Mouse (Mus musculus): ENCODE data around the gene Lin54. TPM values are rescaled to one million over a fixed set of nuclear protein-coding genes. Genes with fewer than 3 reads are reported as not detected.

Gene Lin54
- polyA plus RNA-seq (2014; fragmentation: Nextera tagmentation; extraction: Ambion mirVana), result 8.4 and 11.5 TPM in 2 replicates

DNA sequence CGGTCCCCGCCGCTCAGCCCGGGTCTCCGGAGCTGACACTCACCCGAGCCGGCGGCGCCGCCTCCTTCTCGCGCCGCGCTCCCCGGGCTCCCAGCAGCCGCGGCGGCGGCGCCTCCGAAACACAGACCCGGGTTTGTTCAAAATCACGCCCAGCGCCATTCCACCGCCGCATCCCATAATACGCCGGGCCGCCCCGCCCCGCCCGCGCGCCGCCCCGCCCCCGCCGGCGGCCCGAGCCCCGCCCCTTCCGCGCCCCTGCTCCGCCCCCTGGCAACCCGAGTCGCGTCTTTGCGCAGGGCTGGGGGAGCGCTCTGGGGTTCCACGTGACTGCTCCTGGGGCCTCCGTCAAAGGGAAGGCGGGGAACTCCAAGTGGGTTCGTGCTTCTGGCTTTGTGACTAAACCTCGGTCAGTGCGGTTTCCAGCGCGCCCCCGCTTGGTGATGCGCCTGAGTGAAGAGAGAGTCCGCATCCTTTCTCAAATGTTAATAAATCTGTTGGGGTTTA is at the start of gene Lin54:
TSS of gene Lin54 (minus strand) at position 182 of the 504 bp plus-strand sequence.
- no peaks in the 10 kb centered on the region for H3K27me3 ChIP-seq (ENCODE audit: control insufficient read depth, insufficient read depth, low read length)
- peak within 1 kb of the TSS; percentile 56 for H3K9ac ChIP-seq (replicated peaks; ENCODE audit: low read length)
- WGBS, result 1% methylated on average over 56 of the region's 60 CpGs
- peak within 1 kb of the TSS; percentile 80 for H3K4me3 ChIP-seq (replicated peaks; ENCODE audit: low read depth, low read length)
- ATAC-seq (ENCODE audit: low FRiP score, low TSS enrichment) (peak; percentile 94), DNase-seq (peak; percentile 95)
- peak within 1 kb of the TSS; percentile 92 for H3K4me2 ChIP-seq (ENCODE audit: low read length)
- peaks cover 17% of the 10 kb centered on the region for H3K4me1 ChIP-seq (ENCODE audit: control insufficient read depth, insufficient read depth, low read length)
- peak within 1 kb of the TSS; percentile 72 for H3K27ac ChIP-seq (replicated peaks; ENCODE audit: low read depth, low read length)
- H3K9me3 ChIP-seq (ENCODE audit: control insufficient read depth, low read length), result no peaks in the 10 kb centered on the region
- no peaks in the 10 kb centered on the region for H3K36me3 ChIP-seq (ENCODE audit: control insufficient read depth, insufficient read depth, low read length)

DNA sequence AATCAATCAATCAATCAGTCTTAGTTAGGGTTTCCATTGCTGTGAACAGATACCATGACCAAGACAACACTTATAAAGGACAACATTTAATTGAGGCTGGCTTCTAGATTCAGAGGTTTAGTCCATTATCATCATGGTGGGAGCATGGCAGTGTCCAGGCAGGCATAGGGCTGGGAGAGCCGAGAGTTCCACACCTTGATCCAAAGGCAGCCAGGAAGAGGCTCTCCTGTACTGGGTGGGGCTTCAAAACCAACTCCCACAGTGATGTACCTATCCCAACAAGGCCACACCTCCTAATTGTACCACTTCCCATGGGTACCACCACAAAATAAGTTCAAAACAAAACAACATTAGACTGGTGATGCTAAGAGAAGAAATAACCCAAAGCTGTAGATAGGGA is 49.7 kb upstream of the Lin54 start:
- DNase-seq (no peak), ATAC-seq (ENCODE audit: low FRiP score, low TSS enrichment) (no peak)
- no peak overlapping the region for H3K4me2 ChIP-seq (ENCODE audit: low read length)
- no peak overlapping the region for H3K9ac ChIP-seq (replicated peaks; ENCODE audit: low read length)
- H3K27ac ChIP-seq (replicated peaks; ENCODE audit: low read depth, low read length), result no peak overlapping the region
- no peaks in the 10 kb centered on the region for H3K27me3 ChIP-seq (ENCODE audit: control insufficient read depth, insufficient read depth, low read length)
- H3K4me1 ChIP-seq (ENCODE audit: control insufficient read depth, insufficient read depth, low read length), result no peaks in the 10 kb centered on the region
- 100% methylated on average over 1 of the region's 1 CpGs for WGBS
- H3K9me3 ChIP-seq (ENCODE audit: control insufficient read depth, low read length), result no peaks in the 10 kb centered on the region
- no peak overlapping the region for H3K4me3 ChIP-seq (replicated peaks; ENCODE audit: low read depth, low read length)
- peaks cover 42% of the 10 kb centered on the region for H3K36me3 ChIP-seq (ENCODE audit: control insufficient read depth, insufficient read depth, low read length)

DNA sequence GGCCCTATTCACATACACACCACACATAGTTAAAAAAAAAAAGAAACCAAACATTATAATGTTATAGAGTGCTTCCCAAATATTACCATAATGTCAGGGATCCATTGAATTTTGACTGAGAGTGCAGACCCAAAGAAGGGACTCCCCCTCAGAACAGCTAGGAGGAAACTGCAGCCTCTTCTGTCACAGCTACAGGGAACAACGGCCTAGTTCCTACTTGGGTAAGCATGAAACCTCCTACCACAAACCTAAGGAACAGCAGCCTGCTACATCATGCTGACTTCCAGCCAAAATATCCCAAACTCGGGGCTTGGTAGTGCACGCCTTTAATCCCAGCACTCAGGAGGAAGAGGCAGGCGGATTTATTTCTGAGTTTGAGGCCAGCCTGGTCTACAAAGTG is 48.9 kb upstream of the Lin54 start:
- H3K4me3 ChIP-seq (replicated peaks; ENCODE audit: low read depth, low read length), result no peak overlapping the region
- no peak overlapping the region for H3K4me2 ChIP-seq (ENCODE audit: low read length)
- DNase-seq, result no peak
- no peaks in the 10 kb centered on the region for H3K27me3 ChIP-seq (ENCODE audit: control insufficient read depth, insufficient read depth, low read length)
- no peaks in the 10 kb centered on the region for H3K4me1 ChIP-seq (ENCODE audit: control insufficient read depth, insufficient read depth, low read length)
- H3K9me3 ChIP-seq (ENCODE audit: control insufficient read depth, low read length), result no peaks in the 10 kb centered on the region
- no peak overlapping the region for H3K9ac ChIP-seq (replicated peaks; ENCODE audit: low read length)
- no peak overlapping the region for H3K27ac ChIP-seq (replicated peaks; ENCODE audit: low read depth, low read length)
- peaks cover 51% of the 10 kb centered on the region for H3K36me3 ChIP-seq (ENCODE audit: control insufficient read depth, insufficient read depth, low read length)
- no peak for ATAC-seq (ENCODE audit: low FRiP score, low TSS enrichment)
- 96% methylated on average over 4 of the region's 4 CpGs for WGBS

DNA sequence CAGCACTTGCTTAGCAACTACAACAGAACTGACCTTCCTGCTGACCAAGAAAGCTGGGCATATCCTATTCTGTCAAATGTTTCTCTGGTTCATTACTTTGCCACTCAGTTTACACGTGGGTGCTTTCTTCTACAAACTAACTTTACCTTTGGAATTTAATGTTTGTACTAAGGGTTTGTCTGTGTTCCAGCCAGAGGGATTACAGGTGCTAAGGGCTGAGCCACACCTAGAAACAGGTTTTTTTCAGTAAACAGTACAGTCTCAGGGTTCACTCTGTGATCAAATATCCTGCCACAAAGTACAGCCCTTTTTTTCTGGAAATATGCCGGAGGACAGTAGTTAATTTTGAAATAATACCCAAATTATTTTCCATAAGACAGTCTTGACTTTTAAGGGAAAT is 47.8 kb upstream of the Lin54 start:
- no peak overlapping the region for H3K27ac ChIP-seq (replicated peaks; ENCODE audit: low read depth, low read length)
- H3K4me3 ChIP-seq (replicated peaks; ENCODE audit: low read depth, low read length), result no peak overlapping the region
- no peak overlapping the region for H3K4me2 ChIP-seq (ENCODE audit: low read length)
- H3K4me1 ChIP-seq (ENCODE audit: control insufficient read depth, insufficient read depth, low read length), result no peaks in the 10 kb centered on the region
- no peak for ATAC-seq (ENCODE audit: low FRiP score, low TSS enrichment)
- no peak overlapping the region for H3K9ac ChIP-seq (replicated peaks; ENCODE audit: low read length)
- H3K36me3 ChIP-seq (ENCODE audit: control insufficient read depth, insufficient read depth, low read length), result peaks cover 62% of the 10 kb centered on the region
- no peak for DNase-seq
- 96% methylated on average over 2 of the region's 2 CpGs for WGBS
- no peaks in the 10 kb centered on the region for H3K9me3 ChIP-seq (ENCODE audit: control insufficient read depth, low read length)
- H3K27me3 ChIP-seq (ENCODE audit: control insufficient read depth, insufficient read depth, low read length), result no peaks in the 10 kb centered on the region

DNA sequence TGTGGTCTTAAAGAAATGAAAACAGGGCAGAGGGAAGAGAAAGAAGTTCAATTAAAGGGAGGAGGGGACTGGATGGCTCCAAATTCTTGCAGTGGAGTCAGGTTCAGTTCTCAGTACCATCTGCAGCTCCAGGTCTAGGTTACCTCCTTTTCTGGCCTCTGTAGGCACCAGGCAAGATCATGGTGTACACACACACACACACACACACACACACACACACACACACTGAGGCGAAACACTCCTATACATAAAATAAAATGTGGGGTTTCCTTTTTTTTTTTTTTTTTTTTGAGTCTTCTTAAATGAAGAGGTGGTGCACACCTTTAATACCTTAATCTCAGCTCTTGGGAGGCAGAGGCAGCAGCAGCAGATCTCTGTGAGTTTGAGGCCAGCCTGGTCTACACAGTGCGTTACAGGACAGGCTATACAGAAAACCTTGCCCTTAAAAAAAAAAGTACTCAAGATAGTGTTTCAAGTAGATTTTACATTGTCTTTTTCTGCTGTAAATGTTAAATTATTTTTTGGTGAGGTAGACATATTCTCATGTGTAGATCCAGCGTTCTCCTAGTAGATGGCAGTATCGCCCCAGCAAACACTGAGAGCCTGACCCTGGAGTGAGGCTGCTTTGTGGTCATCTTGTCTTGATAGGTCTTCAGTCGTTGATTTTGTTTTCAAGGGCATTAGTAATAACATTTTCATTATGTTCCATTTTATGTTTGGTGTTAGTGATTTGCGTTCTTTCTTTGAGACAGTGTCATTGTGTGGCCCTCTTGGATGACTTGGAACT is 46.0 kb upstream of the Lin54 start:
- Histone ChIP-seq H3K27ac (replicated peaks; ENCODE audit: low read depth, low read length) (no peak overlapping the region), H3K9me3 (ENCODE audit: control insufficient read depth, low read length) (no peaks in the 10 kb centered on the region), H3K36me3 (ENCODE audit: control insufficient read depth, insufficient read depth, low read length) (peaks cover 79% of the 10 kb centered on the region), H3K27me3 (ENCODE audit: control insufficient read depth, insufficient read depth, low read length) (no peaks in the 10 kb centered on the region), H3K4me3 (replicated peaks; ENCODE audit: low read depth, low read length) (no peak overlapping the region), H3K9ac (replicated peaks; ENCODE audit: low read length) (no peak overlapping the region), H3K4me1 (ENCODE audit: control insufficient read depth, insufficient read depth, low read length) (no peaks in the 10 kb centered on the region), H3K4me2 (ENCODE audit: low read length) (no peak overlapping the region)
- ATAC-seq (ENCODE audit: low FRiP score, low TSS enrichment), result no peak
- 92% methylated on average over 6 of the region's 6 CpGs for WGBS
- peak; percentile 19 for DNase-seq

DNA sequence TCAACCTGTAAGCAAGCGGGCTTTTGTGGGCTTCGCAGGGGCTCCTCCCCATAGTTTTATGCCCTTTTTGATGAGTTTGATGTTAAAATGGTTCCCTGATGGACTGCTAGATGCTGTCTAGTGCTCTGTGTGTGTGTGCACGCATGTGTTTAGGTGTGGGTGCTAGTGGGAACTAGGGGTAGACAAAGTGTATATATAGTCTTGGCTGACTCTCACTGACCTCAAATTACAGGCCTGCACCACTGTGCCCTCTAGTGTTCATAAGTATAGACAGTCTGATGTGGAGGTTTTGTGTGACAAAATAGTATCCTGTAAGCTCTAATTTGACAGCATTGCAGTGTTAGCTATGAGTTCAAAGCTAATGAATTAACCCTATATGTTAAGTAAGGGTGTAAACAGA is 36.2 kb upstream of the Lin54 start:
- 91% methylated on average over 3 of the region's 3 CpGs for WGBS
- Histone ChIP-seq H3K36me3 (ENCODE audit: control insufficient read depth, insufficient read depth, low read length) (peaks cover 72% of the 10 kb centered on the region), H3K9me3 (ENCODE audit: control insufficient read depth, low read length) (no peaks in the 10 kb centered on the region), H3K9ac (replicated peaks; ENCODE audit: low read length) (no peak overlapping the region), H3K4me1 (ENCODE audit: control insufficient read depth, insufficient read depth, low read length) (no peaks in the 10 kb centered on the region), H3K4me3 (replicated peaks; ENCODE audit: low read depth, low read length) (no peak overlapping the region), H3K27me3 (ENCODE audit: control insufficient read depth, insufficient read depth, low read length) (no peaks in the 10 kb centered on the region), H3K27ac (replicated peaks; ENCODE audit: low read depth, low read length) (no peak overlapping the region), H3K4me2 (ENCODE audit: low read length) (no peak overlapping the region)
- peak; percentile 71 for DNase-seq
- ATAC-seq (ENCODE audit: low FRiP score, low TSS enrichment), result no peak

DNA sequence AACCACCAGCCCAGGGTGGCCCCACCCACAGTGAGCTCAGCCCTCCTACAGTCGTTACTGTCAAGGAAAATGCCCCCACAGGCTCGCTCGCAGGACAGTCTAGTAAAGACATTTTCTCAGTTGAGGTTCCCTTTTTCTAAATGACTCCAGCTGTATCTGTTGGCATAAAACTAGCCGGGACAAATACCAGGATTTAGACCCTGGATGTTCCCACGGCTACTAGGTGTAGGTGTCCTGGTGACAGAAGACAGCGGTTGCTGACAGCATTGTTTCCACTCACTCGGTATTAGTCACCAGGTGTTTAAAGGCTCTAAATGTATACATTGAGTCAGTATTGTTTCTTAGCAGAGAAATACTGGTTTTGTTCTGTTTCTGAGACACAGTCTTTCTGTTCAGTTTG is 35.4 kb upstream of the Lin54 start:
- peaks cover 73% of the 10 kb centered on the region for H3K36me3 ChIP-seq (ENCODE audit: control insufficient read depth, insufficient read depth, low read length)
- H3K9ac ChIP-seq (replicated peaks; ENCODE audit: low read length), result no peak overlapping the region

DNA sequence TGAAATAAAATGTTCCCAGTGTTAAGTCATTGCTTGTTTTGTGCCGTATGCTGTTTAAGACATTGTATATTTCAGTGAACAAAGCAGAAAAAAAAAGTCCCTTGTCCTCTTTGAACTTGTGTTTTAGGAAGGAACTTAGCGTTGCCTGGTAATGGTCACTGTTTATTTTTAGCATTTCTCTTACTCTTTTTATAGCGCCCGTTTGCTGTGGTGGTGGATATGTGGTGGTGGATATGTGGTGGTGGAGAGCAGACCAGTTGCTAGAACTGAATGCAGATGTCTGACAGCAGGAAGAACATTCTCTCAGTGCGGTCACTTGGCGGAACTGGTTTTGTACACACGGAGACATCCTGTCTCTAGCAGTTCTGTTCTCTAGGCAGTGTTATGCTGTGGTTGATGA is 25.7 kb upstream of the Lin54 start:
- Histone ChIP-seq H3K36me3 (ENCODE audit: control insufficient read depth, insufficient read depth, low read length) (peaks cover 45% of the 10 kb centered on the region), H3K27ac (replicated peaks; ENCODE audit: low read depth, low read length) (no peak overlapping the region), H3K27me3 (ENCODE audit: control insufficient read depth, insufficient read depth, low read length) (no peaks in the 10 kb centered on the region), H3K9me3 (ENCODE audit: control insufficient read depth, low read length) (no peaks in the 10 kb centered on the region), H3K4me3 (replicated peaks; ENCODE audit: low read depth, low read length) (no peak overlapping the region), H3K4me2 (ENCODE audit: low read length) (no peak overlapping the region), H3K9ac (replicated peaks; ENCODE audit: low read length) (no peak overlapping the region), H3K4me1 (ENCODE audit: control insufficient read depth, insufficient read depth, low read length) (no peaks in the 10 kb centered on the region)
- ATAC-seq (ENCODE audit: low FRiP score, low TSS enrichment) (no peak), DNase-seq (no peak)
- 93% methylated on average over 7 of the region's 7 CpGs for WGBS

More for the DNA sequence above, 35.4 kb upstream of the Lin54 start:
- no peaks in the 10 kb centered on the region for H3K27me3 ChIP-seq (ENCODE audit: control insufficient read depth, insufficient read depth, low read length)
- no peak overlapping the region for H3K4me3 ChIP-seq (replicated peaks; ENCODE audit: low read depth, low read length)
- no peak overlapping the region for H3K27ac ChIP-seq (replicated peaks; ENCODE audit: low read depth, low read length)
- H3K4me1 ChIP-seq (ENCODE audit: control insufficient read depth, insufficient read depth, low read length), result no peaks in the 10 kb centered on the region
- 88% methylated on average over 7 of the region's 7 CpGs for WGBS
- ATAC-seq (ENCODE audit: low FRiP score, low TSS enrichment), result no peak
- H3K4me2 ChIP-seq (ENCODE audit: low read length), result no peak overlapping the region
- DNase-seq, result no peak
- no peaks in the 10 kb centered on the region for H3K9me3 ChIP-seq (ENCODE audit: control insufficient read depth, low read length)

DNA sequence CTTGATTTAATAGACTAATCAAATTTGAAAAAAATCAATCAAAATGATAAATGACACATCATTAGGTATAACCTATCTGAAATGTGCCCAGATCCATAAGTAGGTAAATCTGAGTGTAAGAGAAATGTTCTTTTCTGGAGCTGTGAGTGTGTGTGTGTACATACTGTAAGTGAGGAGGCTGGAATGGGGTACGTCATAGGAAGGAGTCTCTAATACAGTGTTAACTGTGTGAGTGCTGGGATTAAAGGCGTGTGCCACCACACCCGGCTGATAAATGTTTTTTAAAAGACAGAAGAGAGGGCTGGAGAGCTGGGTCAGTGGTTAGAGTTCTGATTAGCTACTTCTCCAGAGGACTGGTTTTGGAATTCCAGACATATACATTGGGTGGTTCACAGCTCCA is 25.2 kb upstream of the Lin54 start:
- H3K4me1 ChIP-seq (ENCODE audit: control insufficient read depth, insufficient read depth, low read length), result no peaks in the 10 kb centered on the region
- DNase-seq (no peak), ATAC-seq (ENCODE audit: low FRiP score, low TSS enrichment) (no peak)
- H3K27me3 ChIP-seq (ENCODE audit: control insufficient read depth, insufficient read depth, low read length), result no peaks in the 10 kb centered on the region
- no peak overlapping the region for H3K4me3 ChIP-seq (replicated peaks; ENCODE audit: low read depth, low read length)
- 86% methylated on average over 3 of the region's 3 CpGs for WGBS
- H3K36me3 ChIP-seq (ENCODE audit: control insufficient read depth, insufficient read depth, low read length), result peaks cover 40% of the 10 kb centered on the region
- no peak overlapping the region for H3K9ac ChIP-seq (replicated peaks; ENCODE audit: low read length)
- H3K4me2 ChIP-seq (ENCODE audit: low read length), result no peak overlapping the region
- no peak overlapping the region for H3K27ac ChIP-seq (replicated peaks; ENCODE audit: low read depth, low read length)
- no peaks in the 10 kb centered on the region for H3K9me3 ChIP-seq (ENCODE audit: control insufficient read depth, low read length)
